Mouse (Mus musculus) kidney, adult 2 months (tissue): ENCODE measurements around the gene Dlg2. TPM values are rescaled to one million over a fixed set of nuclear protein-coding genes. Genes with fewer than 3 reads are reported as not detected.

Source experiments
- DNase-seq: peaks from one replicate; pipeline ENCODE4 v3.0.0; 2021
- H3K27ac ChIP-seq: fragments of 200-500 bp; 2 replicates; pipeline ENCODE4 v1.5.1; 2012; ENCODE audit warnings: low read depth, low read length, control low read depth, inconsistent platforms; ENCODE audit not compliant: insufficient read depth
- H3K27me3 ChIP-seq: fragments of 200-500 bp; replicated peaks from 2 replicates; pipeline ENCODE4 v1.6.1; 2012; ENCODE audit warnings: mild to moderate bottlenecking, moderate library complexity, low read length, inconsistent platforms; ENCODE audit not compliant: control insufficient read depth, insufficient read depth
- H3K36me3 ChIP-seq: fragments of 200-500 bp; 2 replicates; pipeline ENCODE4 v1.6.1; 2012; ENCODE audit warnings: mild to moderate bottlenecking, moderate library complexity, low read length, inconsistent platforms; ENCODE audit not compliant: control insufficient read depth, insufficient read depth
- H3K4me1 ChIP-seq: fragments of 200-500 bp; 2 replicates; pipeline ENCODE4 v1.6.1; 2011; ENCODE audit warnings: low read length; ENCODE audit not compliant: control insufficient read depth, insufficient read depth
- H3K4me3 ChIP-seq: fragments of 200-500 bp; 2 replicates; pipeline ENCODE4 v1.5.1; 2011; ENCODE audit warnings: mild to moderate bottlenecking, low read depth, low read length, control low read depth; ENCODE audit not compliant: insufficient read depth
- CTCF ChIP-seq: fragments of 200-500 bp; conservative IDR thresholded peaks from 2 replicates; pipeline ENCODE4 v1.5.1; 2011; ENCODE audit warnings: low read depth, mild to moderate bottlenecking, control low read depth, low read length, moderate library complexity, mixed read lengths; ENCODE audit not compliant: insufficient read depth, insufficient read length
- POLR2A ChIP-seq: fragments of 200-500 bp; IDR thresholded peaks from one replicate; pipeline ENCODE4 v1.6.1; 2011; ENCODE audit warnings: low read depth, low read length, control low read depth
- WGBS: fragments of 180-500 bp; shearing (Covaris S2); methylation state at CpG from one replicate; pipeline ENCODE4 v1.1.7; 2018; 5-methylcytosine and 5-hydroxymethylcytosine counted together
- polyA plus RNA-seq: library from polyadenylated mRNA; depleted of rRNA; stranded (reverse); fragments of >200 nt; gene quantifications from 2 replicates; pipeline ENCODE4 v1.2.3, GENCODE M21; 2012

Gene Dlg2
- polyA plus RNA-seq, 1 experiment: 2.1 TPM

- no peaks in the 10 kb centered on the region for H3K27me3 ChIP-seq
- no peaks in the 10 kb centered on the region for H3K36me3 ChIP-seq
- no peaks in the 10 kb centered on the region for H3K4me1 ChIP-seq
- TF ChIP-seq POLR2A (no peak), CTCF (no peak)
- 89% methylated on average over 1 of the region's 1 CpGs for WGBS
- no peak for DNase-seq
- H3K27ac ChIP-seq: no peak overlapping the region
- no peak overlapping the region for H3K4me3 ChIP-seq
These were observed 1532.2 kb downstream of the Dlg2 start for GRCm38 (mm10) chr7:92008702-92009101.

- Histone ChIP-seq H3K27me3 (no peaks in the 10 kb centered on the region), H3K36me3 (no peaks in the 10 kb centered on the region), H3K27ac (no peak overlapping the region), H3K4me3 (no peak overlapping the region), H3K4me1 (no peaks in the 10 kb centered on the region)
- no peak for TF ChIP-seq POLR2A
- TF ChIP-seq CTCF: no peak
- DNase-seq: no peak
- whole genome bisulfite sequencing: 74% methylated on average over 1 of the region's 1 CpGs
These were observed 1548.5 kb downstream of the Dlg2 start for GRCm38 (mm10) chr7:92024928-92025327.

DNA sequence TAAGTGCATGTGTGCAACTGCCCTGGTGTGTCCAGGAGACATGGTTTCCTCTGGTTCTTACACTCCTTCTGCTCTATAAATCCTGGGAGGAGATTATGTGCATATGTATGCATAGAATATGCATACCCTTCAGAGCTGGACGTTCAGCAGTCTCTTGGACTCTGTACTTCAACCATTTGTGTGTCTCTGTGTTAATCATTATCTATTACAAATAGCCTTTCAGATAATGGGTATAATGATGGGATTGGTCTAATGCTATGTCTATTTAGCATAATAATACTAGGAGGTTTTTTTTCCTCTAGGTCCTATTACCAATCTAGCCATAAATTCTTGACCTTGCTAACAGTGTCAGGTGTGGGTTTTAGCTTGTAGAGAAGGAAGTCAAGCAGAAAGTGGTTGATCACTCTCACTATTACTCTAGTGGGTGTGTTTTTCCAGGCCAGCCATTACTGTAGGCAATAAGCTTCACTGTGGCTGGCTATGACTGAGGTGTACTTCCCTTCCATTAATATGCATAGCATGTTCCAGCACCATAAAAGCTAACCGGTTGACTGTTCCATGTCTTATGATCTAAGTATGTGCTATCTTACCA lies 1549.1 kb downstream of the Dlg2 start:
- H3K4me1 ChIP-seq: no peaks in the 10 kb centered on the region
- DNase-seq: no peak
- no peaks in the 10 kb centered on the region for H3K27me3 ChIP-seq
- no peak overlapping the region for H3K4me3 ChIP-seq
- TF ChIP-seq POLR2A (no peak), CTCF (no peak)
- H3K36me3 ChIP-seq: no peaks in the 10 kb centered on the region
- H3K27ac ChIP-seq: no peak overlapping the region
- 51% methylated on average over 2 of the region's 2 CpGs for WGBS

DNA sequence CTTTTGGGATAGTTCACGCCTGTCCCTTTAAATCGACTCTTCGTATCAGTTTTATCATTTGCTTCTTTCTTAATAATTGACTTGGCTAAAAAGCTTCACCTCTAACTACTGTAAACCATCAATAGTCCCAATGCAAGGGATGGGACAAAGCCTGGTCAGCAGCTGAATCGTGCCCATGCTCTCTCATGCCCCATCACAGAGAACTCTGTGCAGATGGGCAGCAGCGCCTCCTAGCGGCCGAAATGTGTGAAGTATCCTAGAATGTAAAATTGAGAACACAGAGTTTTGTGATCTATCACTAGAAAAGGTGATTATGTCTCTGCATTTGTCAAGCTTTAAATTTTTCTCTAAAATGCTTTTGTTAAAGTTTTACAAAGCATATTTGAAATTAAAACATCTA lies 1550.6 kb downstream of the Dlg2 start:
- Histone ChIP-seq H3K36me3 (no peaks in the 10 kb centered on the region), H3K27ac (no peak overlapping the region), H3K4me3 (no peak overlapping the region), H3K27me3 (no peaks in the 10 kb centered on the region), H3K4me1 (no peaks in the 10 kb centered on the region)
- TF ChIP-seq CTCF (peak; percentile 74), POLR2A (no peak)
- WGBS: 37% methylated on average over 7 of the region's 7 CpGs
- peak; percentile 41 for DNase-seq

GRCm38 (mm10) chr7:92034256-92034655 lies 1557.8 kb downstream of the Dlg2 start:
- H3K27me3 ChIP-seq: no peaks in the 10 kb centered on the region
- WGBS: 77% methylated on average over 2 of the region's 2 CpGs

GRCm38 (mm10) chr7:92040187-92040586 lies 1563.7 kb downstream of the Dlg2 start:
- TF ChIP-seq CTCF: no peak
- TF ChIP-seq POLR2A: no peak
- no peaks in the 10 kb centered on the region for H3K27me3 ChIP-seq
- H3K4me3 ChIP-seq: no peak overlapping the region
- H3K36me3 ChIP-seq: no peaks in the 10 kb centered on the region
- no peaks in the 10 kb centered on the region for H3K4me1 ChIP-seq
- no peak overlapping the region for H3K27ac ChIP-seq
- DNase-seq: no peak

More at GRCm38 (mm10) chr7:92034256-92034655, 1557.8 kb downstream of the Dlg2 start:
- no peak for TF ChIP-seq CTCF
- no peak for TF ChIP-seq POLR2A
- H3K4me3 ChIP-seq: no peak overlapping the region
- no peaks in the 10 kb centered on the region for H3K4me1 ChIP-seq
- no peak overlapping the region for H3K27ac ChIP-seq
- no peaks in the 10 kb centered on the region for H3K36me3 ChIP-seq
- no peak for DNase-seq

- H3K4me1 ChIP-seq: no peaks in the 10 kb centered on the region
- H3K27me3 ChIP-seq: no peaks in the 10 kb centered on the region
- TF ChIP-seq CTCF: no peak
- no peak for TF ChIP-seq POLR2A
- DNase-seq: no peak
- no peak overlapping the region for H3K27ac ChIP-seq
- WGBS: 44% methylated on average over 2 of the region's 2 CpGs
- no peaks in the 10 kb centered on the region for H3K36me3 ChIP-seq
- no peak overlapping the region for H3K4me3 ChIP-seq
These were observed 1564.4 kb downstream of the Dlg2 start for GRCm38 (mm10) chr7:92040785-92041411.
